Mouse (Mus musculus) stomach, postnatal 0 days (tissue): ENCODE measurements around the gene Dedd2. TPM values are rescaled to one million over a fixed set of nuclear protein-coding genes. Genes with fewer than 3 reads are reported as not detected.
"Not testable (repeated sequence)": the region's sequence is repeated elsewhere in the genome, so short reads cannot be mapped to it uniquely, and the experiment has no call there.

Source experiments
- ATAC-seq: fragments of 200-750 bp; cut with Nextera tagmentation; 2 replicates; pipeline ENCODE4 v1.8.0; 2017; ENCODE audit not compliant: low FRiP score, low TSS enrichment
- DNase-seq: peaks from one replicate; pipeline ENCODE4 v3.0.0-alpha.2; 2016; ENCODE audit warnings: low spot score
- H3K27ac ChIP-seq: fragments of 300-500 bp; sonication (generic); replicated peaks from 2 replicates; pipeline ENCODE4 v1.5.1; 2014; ENCODE audit warnings: mild to moderate bottlenecking, control low read depth
- H3K27me3 ChIP-seq: fragments of 300-500 bp; sonication (generic); 2 replicates; pipeline ENCODE4 v1.6.1; 2014; ENCODE audit warnings: low read length; ENCODE audit not compliant: control insufficient read depth, insufficient read depth
- H3K36me3 ChIP-seq: fragments of 300-500 bp; sonication (generic); 2 replicates; pipeline ENCODE4 v1.6.1; 2014; ENCODE audit warnings: low read length, mixed read lengths; ENCODE audit not compliant: control insufficient read depth, insufficient read depth
- H3K4me1 ChIP-seq: fragments of 300-500 bp; sonication (generic); replicated peaks from 2 replicates; pipeline ENCODE4 v1.6.1; 2014; ENCODE audit warnings: antibody characterized with exemption; ENCODE audit not compliant: control insufficient read depth, insufficient read depth
- H3K4me2 ChIP-seq: fragments of 300-500 bp; sonication (generic); replicated peaks from 2 replicates; pipeline ENCODE4 v1.6.1; 2014; ENCODE audit warnings: low read depth, mild to moderate bottlenecking, control low read depth, moderate library complexity
- H3K4me3 ChIP-seq: fragments of 300-500 bp; sonication (generic); 2 replicates; pipeline ENCODE4 v1.5.1; 2014; ENCODE audit warnings: low read depth, low read length, control low read depth
- H3K9ac ChIP-seq: fragments of 300-500 bp; sonication (generic); 2 replicates; pipeline ENCODE4 v1.6.1; 2014; ENCODE audit warnings: mild to moderate bottlenecking, low read length, control low read depth, mixed read lengths
- H3K9me3 ChIP-seq: fragments of 300-500 bp; sonication (generic); 2 replicates; pipeline ENCODE4 v1.6.1; 2016; ENCODE audit warnings: low read length; ENCODE audit not compliant: control insufficient read depth
- CTCF ChIP-seq: IDR thresholded peaks from 2 replicates; pipeline ENCODE4 v1.5.1; 2016; ENCODE audit warnings: antibody characterized with exemption, low read depth, mild to moderate bottlenecking, moderate library complexity
- EP300 ChIP-seq: optimal IDR thresholded peaks from 2 replicates; pipeline ENCODE3; 2016; ENCODE audit warnings: antibody characterized with exemption
- WGBS: fragments of 180-500 bp; shearing (Covaris S2); extraction: QIAGEN DNeasy Blood & Tissue Kit; methylation state at CpG from one replicate; pipeline ENCODE4 v1.1.7; 2014; 5-methylcytosine and 5-hydroxymethylcytosine counted together
- polyA plus RNA-seq: library from polyadenylated mRNA; unstranded; fragments of >200 nt; fragmentation: Nextera tagmentation; extraction: Ambion mirVana; gene quantifications from 2 replicates; pipeline ENCODE4 v1.2.1, GENCODE M21; 2015

Gene Dedd2
- polyA plus RNA-seq, 1 experiment from 2014 or later, result 20.0 TPM

- no peaks in the 10 kb centered on the region for H3K9me3 ChIP-seq
- TF ChIP-seq CTCF (no peak; the same call in 1 of the 2 replicates), EP300 (peak; percentile 1)
- peak; percentile 87 for ATAC-seq
- under 1% methylated on average over 29 of the region's 29 CpGs for WGBS
- H3K27ac ChIP-seq, result peak within 1 kb of the TSS; percentile 92
- peak within 1 kb of the TSS; percentile 85 for H3K4me2 ChIP-seq
- peaks cover 10% of the 10 kb centered on the region; the same call in 1 of the 2 replicates for H3K36me3 ChIP-seq
- H3K4me3 ChIP-seq, result peak within 1 kb of the TSS; percentile 73
- H3K27me3 ChIP-seq, result no peaks in the 10 kb centered on the region
- DNase-seq, result peak; percentile 99
- H3K4me1 ChIP-seq, result peaks cover 9% of the 10 kb centered on the region
- H3K9ac ChIP-seq, result peak within 1 kb of the TSS; percentile 84
These were observed 46.9 kb upstream of the Dedd2 start, which contains the start of gene Cic for GRCm38 (mm10) chr7:25267301-25267750. Gene Cic (plus strand): TSS chr7:25267704.

GRCm38 (mm10) chr7:25266180-25266962 lies 46.0 kb upstream of the Dedd2 start:
- no peaks in the 10 kb centered on the region for H3K9me3 ChIP-seq
- no peak for TF ChIP-seq EP300
- no peak overlapping the region for H3K4me3 ChIP-seq
- H3K9ac ChIP-seq, result no peak overlapping the region
- peaks cover 9% of the 10 kb centered on the region for H3K4me1 ChIP-seq
- no peak for DNase-seq
- H3K27me3 ChIP-seq, result no peaks in the 10 kb centered on the region
- peaks cover under 1% of the 10 kb centered on the region; the same call in 1 of the 2 replicates for H3K36me3 ChIP-seq
- ATAC-seq, result no peak
- peak overlapping the region; percentile 53 for H3K4me2 ChIP-seq
- 81% methylated on average over 8 of the region's 8 CpGs for WGBS
- H3K27ac ChIP-seq, result no peak overlapping the region

GRCm38 (mm10) chr7:25265743-25266142 lies 45.3 kb upstream of the Dedd2 start:
- not testable (repeated sequence) for H3K9ac ChIP-seq, DNase-seq, H3K36me3 ChIP-seq, H3K4me3 ChIP-seq, ATAC-seq, H3K4me2 ChIP-seq, H3K27ac ChIP-seq, H3K4me1 ChIP-seq, H3K9me3 ChIP-seq, H3K27me3 ChIP-seq
- WGBS, result 81% methylated on average over 5 of the region's 5 CpGs

GRCm38 (mm10) chr7:25263968-25264870 lies 43.8 kb upstream of the Dedd2 start:
- Histone ChIP-seq H3K4me1 (peaks cover 5% of the 10 kb centered on the region; the same call in 1 of the 2 replicates), H3K4me3 (no peak overlapping the region), H3K9ac (no peak overlapping the region), H3K27ac (no peak overlapping the region), H3K9me3 (no peaks in the 10 kb centered on the region), H3K27me3 (no peaks in the 10 kb centered on the region), H3K36me3 (no peaks in the 10 kb centered on the region), H3K4me2 (no peak overlapping the region)
- TF ChIP-seq EP300 (no peak), CTCF (no peak)
- no peak for ATAC-seq
- 39% methylated on average over 17 of the region's 17 CpGs for WGBS
- no peak for DNase-seq

- Histone ChIP-seq H3K27ac (no peak overlapping the region), H3K27me3 (no peaks in the 10 kb centered on the region), H3K36me3 (no peaks in the 10 kb centered on the region), H3K9ac (no peak overlapping the region), H3K4me2 (no peak overlapping the region), H3K9me3 (no peaks in the 10 kb centered on the region), H3K4me1 (0 out of 2 replicates have a peak, but pooled peaks cover under 1% of the 10 kb centered on the region), H3K4me3 (no peak overlapping the region)
- DNase-seq (no peak), ATAC-seq (no peak)
- 80% methylated on average over 1 of the region's 1 CpGs for WGBS
- no peak for TF ChIP-seq EP300
- TF ChIP-seq CTCF, result no peak
These were observed 41.5 kb upstream of the Dedd2 start for GRCm38 (mm10) chr7:25261896-25262295.
